In the genomic region with DNA sequence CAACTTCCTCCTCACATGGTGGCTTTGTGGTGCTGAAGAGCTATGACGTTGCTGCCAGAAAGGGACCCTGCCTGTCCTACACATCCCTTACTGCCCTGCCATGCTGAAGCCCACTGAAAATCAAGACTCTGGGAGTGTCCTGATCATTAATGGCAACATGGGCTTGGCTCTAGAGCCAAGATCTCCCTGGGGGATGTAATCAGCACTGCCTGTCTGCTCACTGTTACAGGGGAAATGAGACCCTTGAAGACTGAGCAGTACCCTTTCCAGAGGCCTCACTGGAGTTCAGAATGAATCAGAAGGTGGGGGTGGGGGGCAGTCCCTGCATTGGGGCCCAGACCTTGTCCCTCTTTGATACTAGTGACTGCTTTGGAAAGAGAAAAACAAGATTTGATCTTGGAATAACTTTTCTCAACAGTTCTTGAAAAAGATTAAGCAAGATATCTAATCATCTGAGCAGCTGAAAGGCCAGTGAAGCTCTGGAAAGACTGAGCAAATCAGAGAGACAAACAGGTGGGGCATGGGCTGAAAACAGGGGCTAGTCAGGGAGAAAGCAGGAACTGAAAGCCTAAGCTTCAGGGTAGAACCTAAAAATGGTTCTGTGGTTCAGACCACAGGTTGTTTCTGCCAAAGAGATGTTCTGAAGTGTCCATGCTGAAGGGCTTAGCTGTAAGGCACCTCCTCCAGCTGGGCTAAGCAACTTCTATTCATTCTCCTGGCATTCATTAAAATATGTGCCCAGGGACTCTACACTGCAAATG, we compare ENCODE assay signal across 21 mouse cellular contexts.
DNase-seq lines count a peak whose midpoint lies in the region; ATAC-seq and TF ChIP-seq lines count a peak whose summit lies in the region.
"Had no signal": no experiment of that assay in that cellular context is flagged by ENCODE, and none has a peak within 500 bp of the region (broad histone marks: within the 10 kb centered on the region; RNA-seq: fewer than 3 reads in every experiment).

No protein-coding gene starts in this region.

- DNase-seq in A20 (ENCODE audit: low read depth, low spot score): peak; percentile 87
- DNase-seq in B cell, adult 2 months: peak; percentile 24 to 27
- DNase-seq in c-Kit-positive CD71-positive TER-119-positive erythroid progenitor cells, embryonic 14.5 days (ENCODE audit: low spot score): no peak
- DNase-seq in ovary, postnatal 10 days (ENCODE audit: low spot score): no peak
- no peak for DNase-seq in T-cell, adult 2 months (ENCODE audit: low spot score)
- DNase-seq in embryo, embryonic 10 days (ENCODE audit: low spot score): no peak
- DNase-seq: adrenal gland, adult 2 months; adrenal gland, postnatal 25 days; cerebellum, adult 18-20 months; cerebellum, adult 9-11 months; gastrocnemius, postnatal 14 days; heart, postnatal 4 days had no signal

- no peak for TF ChIP-seq POLR2A in small intestine, adult 2 months (IDR thresholded peaks at IDR 0.05; ENCODE audit: low read depth, low read length)

- no peaks in the 10 kb centered on the region for H3K27me3 ChIP-seq in small intestine, adult 2 months (ENCODE audit: control insufficient read depth, insufficient read depth, low read length)
- H3K27me3 ChIP-seq: embryonic facial prominence, embryonic 12.5 days; forebrain, embryonic 15.5 days; hindbrain, embryonic 12.5 days; Patski had no signal

- H3K4me1 ChIP-seq in small intestine, adult 2 months (ENCODE audit: control insufficient read depth, insufficient read depth, insufficient read length, low read length): no peaks in the 10 kb centered on the region
- H3K4me1 ChIP-seq: embryonic facial prominence, embryonic 12.5 days; forebrain, embryonic 15.5 days; heart, embryonic 13.5 days; hindbrain, embryonic 12.5 days had no signal

- H3K4me3 ChIP-seq in small intestine, adult 2 months (ENCODE audit: low read depth, low read length): no peak overlapping the region
- H3K4me3 ChIP-seq: embryonic facial prominence, embryonic 12.5 days; forebrain, embryonic 15.5 days; heart, embryonic 13.5 days; hindbrain, embryonic 12.5 days had no signal

- ATAC-seq in common myeloid progenitor, adult 5-6 weeks (replicated peaks; ENCODE audit: low read depth, poor library complexity, severe bottlenecking): peak; percentile 62
- ATAC-seq: forebrain, embryonic 15.5 days; hindbrain, embryonic 16.5 days; inflammation-experienced regulatory T-cells, adult 6 months; Patski had no signal

- no peaks in the 10 kb centered on the region for H3K36me3 ChIP-seq in small intestine, adult 2 months (ENCODE audit: control insufficient read depth, insufficient read depth, low read length)
- H3K36me3 ChIP-seq: embryonic facial prominence, embryonic 12.5 days; forebrain, embryonic 15.5 days; heart, embryonic 13.5 days; hindbrain, embryonic 12.5 days had no signal

- no peak for TF ChIP-seq CTCF in small intestine, adult 2 months (IDR thresholded peaks at IDR 0.05; ENCODE audit: extremely low read depth, insufficient read length, insufficient replicate concordance, low read depth, low read length)

- 0 out of 2 replicates have a peak overlapping the region, but pooled peaks have one; percentile 37 for H3K27ac ChIP-seq in small intestine, adult 2 months (ENCODE audit: insufficient read depth, low read depth, low read length)
- H3K27ac ChIP-seq: embryonic facial prominence, embryonic 12.5 days; forebrain, embryonic 15.5 days; heart, embryonic 13.5 days; hindbrain, embryonic 12.5 days had no signal

- WGBS in small intestine, adult 2 months: 55% methylated on average over 1 of the region's 1 CpGs

Comparison
In these comparisons a context has a peak if more than half of its experiments do, and no peak if none do; other contexts are left out.
1. DNase-seq: peak in A20 (single experiment) and B cell, adult 2 months (2 of 2); none in c-Kit-positive CD71-positive TER-119-positive erythroid progenitor cells, embryonic 14.5 days (single experiment), ovary, postnatal 10 days (single experiment), T-cell, adult 2 months (single experiment) and embryo, embryonic 10 days (single experiment).